Mouse (Mus musculus): ENCODE results near the gene Cela1.

The Cela1 gene

GRCm38 (mm10) chr15:100706226-100706625 lies 18.5 kb upstream of the Cela1 start:
- in situ Hi-C loops (cut with MboI, MseI): no loop called here

DNA sequence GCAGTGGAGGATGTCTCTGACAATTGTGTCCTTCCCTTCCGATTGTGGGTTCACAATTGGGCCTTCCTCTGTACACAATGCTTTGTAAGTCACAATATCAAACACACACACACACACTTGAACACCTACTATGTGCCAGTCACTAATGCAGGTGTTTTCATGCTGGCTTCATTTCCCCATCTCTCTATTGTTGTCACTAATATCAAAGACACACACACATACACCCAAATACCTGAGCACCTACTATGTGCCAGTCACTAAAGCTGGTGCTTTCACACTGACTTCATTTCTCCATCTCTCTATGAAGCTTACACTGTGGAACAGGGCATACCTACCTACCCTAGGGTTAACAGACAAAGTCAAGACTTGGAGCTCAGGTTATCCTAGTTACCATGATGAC lies 17.7 kb upstream of the Cela1 start:
- in situ Hi-C loops (cut with MboI, MseI): no loop called here

DNA sequence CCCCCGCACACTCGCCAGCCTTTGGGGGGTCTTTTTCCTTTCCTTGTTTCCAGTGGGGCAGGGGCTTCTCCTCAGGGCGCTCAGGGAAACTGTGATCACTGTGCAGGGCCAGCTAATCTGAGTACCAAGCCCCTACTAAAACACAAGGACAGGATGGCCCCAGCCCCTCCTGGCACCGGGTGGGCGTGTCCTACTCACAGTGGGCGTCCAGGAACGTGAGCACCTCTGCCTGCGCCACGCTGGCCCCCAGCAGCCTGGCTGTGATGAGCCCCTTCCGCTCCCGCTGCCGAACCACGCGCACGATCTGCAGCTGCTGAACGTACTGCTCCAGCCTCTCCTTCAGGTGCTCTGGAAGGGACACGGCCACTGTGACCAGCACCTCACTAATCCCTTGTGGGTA lies 16.2 kb upstream of the Cela1 start:
- in situ Hi-C loops (cut with MboI, MseI): no loop called here

GRCm38 (mm10) chr15:100701856-100702255 lies 14.1 kb upstream of the Cela1 start:
- in situ Hi-C loops (cut with MboI, MseI): no loop called here

- in situ Hi-C loops (cut with MboI, MseI): no loop called here
Observed at GRCm38 (mm10) chr15:100701108-100701507, 13.4 kb upstream of the Cela1 start.

DNA sequence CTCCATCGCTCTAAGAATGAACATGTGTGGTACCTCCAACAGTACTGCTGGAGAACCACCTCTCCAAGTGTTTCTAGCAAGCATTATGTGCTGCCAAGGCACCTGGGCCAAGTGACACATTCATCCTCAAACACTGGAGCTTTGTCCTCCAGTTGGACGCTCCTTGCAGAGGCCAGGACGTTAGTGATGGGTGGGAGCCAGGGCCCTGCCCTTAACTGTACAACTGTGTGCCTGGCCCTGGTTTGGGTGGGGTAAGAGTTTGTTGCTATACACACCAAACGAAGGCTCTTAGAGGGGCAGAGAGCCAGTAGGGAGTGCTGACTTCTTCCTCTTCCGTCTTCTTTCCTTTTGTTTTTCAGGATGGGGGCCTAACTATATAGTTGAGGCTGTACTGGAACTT lies 12.7 kb upstream of the Cela1 start:
- in situ Hi-C loops (cut with MboI, MseI): no loop called here

- in situ Hi-C loops (cut with MboI, MseI): no loop called here
Observed at GRCm38 (mm10) chr15:100699386-100699785, 11.7 kb upstream of the Cela1 start.

DNA sequence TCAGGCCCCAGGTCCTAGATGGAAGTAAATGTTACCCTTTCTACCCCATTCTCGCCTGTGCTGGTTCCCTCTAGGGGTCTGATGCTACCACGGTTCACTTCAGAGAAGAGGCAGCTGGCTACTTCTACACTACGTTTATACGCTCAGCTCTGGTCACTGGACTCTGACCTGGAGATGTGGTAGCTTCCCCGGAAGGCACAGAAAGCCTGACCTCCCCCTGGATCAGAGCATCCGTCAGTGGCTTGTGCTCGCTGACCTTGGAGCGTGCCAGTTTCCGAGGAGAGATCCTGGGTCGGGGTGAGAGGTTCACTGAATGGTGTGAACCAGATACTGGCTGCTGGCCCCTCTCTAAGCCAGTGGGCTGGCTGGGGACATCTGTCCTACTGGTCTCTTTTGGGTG lies 10.4 kb upstream of the Cela1 start:
- in situ Hi-C loops (cut with MboI, MseI): no loop called here

DNA sequence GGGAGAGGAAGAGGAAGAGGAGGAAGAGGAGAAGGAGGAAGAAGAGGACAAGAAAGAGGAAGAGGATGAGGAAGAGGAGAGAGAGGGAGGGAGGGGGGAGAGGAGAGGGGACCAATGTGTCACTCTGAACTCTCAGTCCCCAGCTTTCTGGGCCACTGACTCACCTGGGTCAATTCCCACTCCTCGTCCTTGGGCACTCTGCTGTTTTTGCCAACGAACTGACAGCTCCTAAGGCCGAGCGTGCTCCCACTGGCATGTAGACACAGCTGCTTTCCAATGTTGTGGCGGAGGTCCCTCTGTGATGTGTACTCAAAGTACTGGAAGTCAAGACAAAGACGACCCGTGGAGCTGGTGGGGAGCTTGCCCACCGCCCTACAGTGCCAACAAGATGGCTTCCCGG lies 6.7 kb upstream of the Cela1 start:
- in situ Hi-C loops (cut with MboI, MseI): no loop called here

DNA sequence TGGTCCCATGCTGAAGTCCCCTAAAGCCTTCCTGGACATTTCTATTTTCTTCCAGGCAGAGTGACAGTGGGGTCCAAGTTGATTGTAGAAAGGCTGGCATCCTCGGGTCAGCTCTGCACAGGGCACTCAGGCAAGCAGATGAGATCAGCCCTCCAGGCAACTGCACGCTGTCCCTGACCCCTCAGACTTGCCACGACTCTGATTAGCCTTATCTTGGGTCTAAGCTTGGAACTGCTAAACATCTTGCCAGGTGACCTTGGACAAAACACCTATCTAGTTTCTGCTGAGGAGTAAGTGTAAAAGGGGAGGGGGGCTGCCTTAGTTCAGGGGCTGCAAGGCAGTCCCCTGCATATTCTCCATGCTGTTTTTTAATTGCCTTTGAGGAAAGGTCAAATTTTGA lies 4.3 kb upstream of the Cela1 start:
- in situ Hi-C loops (cut with MboI, MseI): no loop called here

DNA sequence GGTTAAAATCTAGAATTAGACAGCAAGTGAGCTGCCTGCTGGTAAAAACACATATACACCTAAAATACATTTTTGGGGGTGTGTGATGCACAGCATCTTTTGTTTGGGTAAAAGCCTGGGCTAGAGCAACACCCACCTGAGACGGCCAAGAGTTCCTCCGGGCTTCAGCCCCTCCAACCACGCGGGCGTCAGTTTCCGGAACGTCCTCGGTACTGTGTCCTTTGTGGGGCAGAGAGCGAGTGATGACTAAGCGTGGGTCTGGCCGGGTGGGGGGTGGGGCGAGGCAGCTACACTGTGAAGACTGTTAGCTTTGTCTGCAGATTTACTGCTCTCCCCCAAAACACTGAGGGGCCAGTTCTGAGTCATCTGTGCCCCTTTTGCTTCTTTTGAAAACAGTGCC lies 732 bp downstream of the Cela1 start:
- in situ Hi-C loops (cut with MboI, MseI): no loop called here

DNA sequence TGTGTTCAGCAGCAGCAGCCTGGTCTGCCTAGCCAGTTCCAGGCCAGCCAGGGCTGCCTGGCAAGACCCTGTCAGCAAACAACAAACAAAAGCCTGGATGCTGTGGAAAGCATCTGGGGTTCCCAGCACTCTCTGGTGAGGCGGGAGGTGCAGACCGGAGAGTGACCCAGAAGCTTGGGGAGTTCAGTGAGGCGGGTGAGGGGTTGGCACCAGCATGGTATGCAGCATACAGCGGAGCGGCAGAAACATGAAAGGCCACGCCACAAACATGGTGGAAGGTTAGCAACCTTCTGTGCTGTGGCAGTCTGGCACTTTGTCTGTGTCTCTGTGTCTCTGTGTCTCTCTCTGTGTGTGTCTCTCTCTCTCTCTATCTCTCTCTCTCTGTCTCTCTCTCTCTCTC lies 1.3 kb downstream of the Cela1 start:
- in situ Hi-C loops (cut with MboI, MseI): no loop called here

DNA sequence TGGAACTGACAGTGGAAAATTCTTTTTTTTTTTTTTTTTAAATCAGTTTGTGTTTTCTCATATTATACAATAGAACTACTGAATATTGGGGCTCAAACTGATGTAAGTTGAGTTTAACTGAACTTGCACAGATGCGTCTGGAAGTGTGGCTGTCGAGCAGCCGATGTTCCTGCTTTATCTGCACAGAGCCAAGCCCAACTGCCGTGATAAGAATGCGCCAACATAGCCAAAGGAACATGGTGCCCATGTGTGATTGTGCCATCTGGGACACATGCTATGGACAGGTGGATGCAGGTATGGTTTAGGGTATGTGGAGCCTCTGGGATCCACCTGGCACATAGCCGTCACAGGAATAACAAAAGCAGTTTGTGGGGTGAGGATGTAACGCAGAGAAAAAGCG lies 1.9 kb downstream of the Cela1 start:
- in situ Hi-C loops (cut with MboI, MseI): no loop called here

DNA sequence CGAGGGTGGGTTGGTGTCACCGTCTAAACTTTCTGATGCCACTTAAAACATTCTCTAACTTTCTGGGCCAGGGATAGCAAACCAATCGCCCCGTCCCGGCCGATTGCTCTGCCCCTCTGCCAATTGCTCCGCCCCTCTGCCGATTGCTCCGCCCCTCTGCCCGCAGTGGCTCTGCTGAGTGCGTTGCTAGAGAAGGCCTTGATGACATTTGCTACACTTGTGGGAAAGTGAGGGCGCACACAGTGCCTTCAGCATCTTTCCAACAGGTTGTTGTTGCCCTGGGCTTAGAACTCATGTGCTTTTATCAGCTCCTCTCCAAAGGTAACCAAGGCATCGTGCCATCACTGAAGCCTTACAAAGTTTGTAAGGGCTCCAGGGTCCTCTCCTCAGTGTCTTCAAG lies 2.5 kb downstream of the Cela1 start:
- in situ Hi-C loops (cut with MboI, MseI): no loop called here

GRCm38 (mm10) chr15:100684450-100684849 lies 3.3 kb downstream of the Cela1 start:
- in situ Hi-C loops (cut with MboI, MseI): loop anchor here (5.0 kb wide), 1 partner anchor 222 kb away; no protein-coding TSS in a partner anchor

- in situ Hi-C loops (cut with MboI, MseI): loop anchor here (5.0 kb wide), 1 partner anchor 221 kb away; no protein-coding TSS in a partner anchor
Observed at GRCm38 (mm10) chr15:100683041-100683440, 4.7 kb downstream of the Cela1 start.

GRCm38 (mm10) chr15:100681770-100682169 lies 6.0 kb downstream of the Cela1 start:
- in situ Hi-C loops (cut with MboI, MseI): loop anchor here (5.0 kb wide), 1 partner anchor 219 kb away; no protein-coding TSS in a partner anchor

DNA sequence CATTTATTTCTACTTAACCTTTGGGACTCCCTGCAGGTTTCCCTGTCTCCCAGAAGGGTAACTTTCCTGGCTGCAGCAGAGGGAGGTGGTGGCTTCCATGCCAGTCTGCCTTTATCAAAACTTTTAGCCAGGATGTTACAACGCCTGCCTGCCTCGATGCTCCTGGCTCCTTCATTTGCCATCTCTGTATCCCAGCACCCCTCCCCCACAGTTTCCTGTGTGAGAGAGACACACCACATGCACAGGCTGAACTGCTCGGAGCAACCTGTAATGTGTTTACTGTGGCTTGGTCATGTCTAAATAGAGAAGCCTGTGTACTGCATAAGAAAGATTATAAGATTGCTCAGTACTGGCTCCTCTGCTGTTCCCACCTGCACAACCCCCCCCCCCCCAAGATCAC lies 7.3 kb downstream of the Cela1 start:
- in situ Hi-C loops (cut with MboI, MseI): loop anchor here (5.0 kb wide), 1 partner anchor 218 kb away; no protein-coding TSS in a partner anchor

- in situ Hi-C loops (cut with MboI, MseI): no loop called here
Observed at GRCm38 (mm10) chr15:100679005-100679404, 8.7 kb downstream of the Cela1 start.

DNA sequence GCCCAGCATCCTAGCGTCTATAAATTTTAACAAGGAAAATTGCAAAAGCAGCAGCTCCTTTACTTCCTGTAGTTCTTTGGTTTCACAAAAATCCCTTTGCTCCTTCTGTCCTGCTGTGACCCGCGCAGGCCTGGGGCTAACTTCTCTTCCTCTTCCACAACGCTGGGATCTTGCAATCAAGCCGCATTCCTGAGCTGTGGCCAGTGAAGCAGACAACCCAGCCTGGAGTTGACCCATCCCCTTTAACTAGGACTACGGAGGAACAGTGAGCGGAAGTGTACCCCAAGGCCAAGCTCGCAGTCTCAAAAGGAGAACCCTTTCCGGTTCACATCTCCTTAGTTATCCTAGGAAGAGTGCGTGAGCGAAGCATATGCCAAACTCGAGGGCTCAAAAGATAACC lies 9.1 kb downstream of the Cela1 start:
- in situ Hi-C loops (cut with MboI, MseI): no loop called here

DNA sequence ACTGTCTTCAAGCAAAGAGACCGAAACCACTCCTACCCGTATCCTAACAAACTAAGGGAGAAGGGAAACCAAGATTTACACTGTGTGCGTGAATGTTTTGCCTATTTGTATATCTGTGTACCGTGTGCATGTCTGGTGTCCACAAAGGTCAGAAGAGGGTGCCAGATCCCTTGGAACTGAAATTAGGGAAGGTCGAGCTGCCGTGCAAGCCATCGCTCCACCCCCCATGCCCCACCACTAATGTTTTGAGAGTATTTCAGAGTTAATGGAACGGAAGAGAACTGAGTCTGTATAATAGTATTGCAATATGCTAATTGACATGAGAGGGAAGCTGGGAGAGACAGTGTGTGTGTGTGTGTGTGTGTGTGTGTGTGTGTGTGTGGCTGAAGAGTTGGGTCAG lies 10.0 kb downstream of the Cela1 start:
- in situ Hi-C loops (cut with MboI, MseI): no loop called here

DNA sequence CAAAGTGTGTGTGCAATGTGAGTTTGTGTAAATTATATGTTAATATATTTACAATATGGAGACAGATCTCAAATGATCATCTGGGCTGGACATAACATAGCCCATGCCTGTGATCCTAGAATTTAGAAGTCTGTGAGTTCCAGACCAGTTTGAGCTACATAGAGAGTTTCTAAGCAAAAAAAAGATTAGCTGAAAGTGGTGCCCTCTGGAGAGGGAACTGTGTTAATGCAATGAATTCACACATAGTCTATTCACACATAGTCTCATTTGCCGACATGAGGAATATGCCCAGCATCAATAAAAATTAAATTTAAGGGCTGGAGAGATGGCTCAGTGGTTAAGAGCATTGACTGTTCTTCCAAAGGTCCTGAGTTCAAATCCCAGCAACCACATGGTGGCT lies 11.2 kb downstream of the Cela1 start:
- in situ Hi-C loops (cut with MboI, MseI): no loop called here

DNA sequence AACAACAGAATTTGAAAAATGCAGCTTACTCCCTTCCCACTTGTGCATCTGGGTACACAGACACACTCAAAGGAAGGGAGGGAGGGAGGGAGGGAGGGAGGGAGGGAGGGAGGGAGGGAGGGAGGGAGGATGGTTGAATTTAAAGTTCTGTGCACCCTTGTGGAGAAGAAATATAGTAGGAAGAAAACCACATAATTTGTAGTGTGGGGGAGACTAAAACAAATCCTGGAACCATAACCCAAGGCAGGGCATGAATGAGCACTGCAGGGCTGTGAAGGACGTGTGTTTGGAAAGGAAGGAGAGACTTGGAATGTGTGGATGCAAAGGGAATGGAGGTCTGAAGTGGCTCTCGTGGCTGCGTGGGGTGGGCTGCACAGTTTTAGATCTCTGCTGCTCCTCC lies 12.2 kb downstream of the Cela1 start:
- in situ Hi-C loops (cut with MboI, MseI): no loop called here

- in situ Hi-C loops (cut with MboI, MseI): no loop called here
Observed at GRCm38 (mm10) chr15:100674566-100674965, 13.2 kb downstream of the Cela1 start.
